Mouse (Mus musculus) layer of hippocampus, postnatal 36 days (tissue): ENCODE measurements around the gene Rb1. TPM values are rescaled to one million over a fixed set of nuclear protein-coding genes. Genes with fewer than 3 reads are reported as not detected.

Source experiments
- DNase-seq, 2 experiments: peaks; one replicate each; pipeline ENCODE4 v3.0.0; 2022
- total RNA-seq, 2 experiments: library from RNA; stranded (reverse); gene quantifications; 2 replicates each; pipeline ENCODE4 v1.2.3; 2021

Rb1 gene
- total RNA-seq, 2 experiments from 2014 or later: 39.2 to 43.2 TPM

DNA sequence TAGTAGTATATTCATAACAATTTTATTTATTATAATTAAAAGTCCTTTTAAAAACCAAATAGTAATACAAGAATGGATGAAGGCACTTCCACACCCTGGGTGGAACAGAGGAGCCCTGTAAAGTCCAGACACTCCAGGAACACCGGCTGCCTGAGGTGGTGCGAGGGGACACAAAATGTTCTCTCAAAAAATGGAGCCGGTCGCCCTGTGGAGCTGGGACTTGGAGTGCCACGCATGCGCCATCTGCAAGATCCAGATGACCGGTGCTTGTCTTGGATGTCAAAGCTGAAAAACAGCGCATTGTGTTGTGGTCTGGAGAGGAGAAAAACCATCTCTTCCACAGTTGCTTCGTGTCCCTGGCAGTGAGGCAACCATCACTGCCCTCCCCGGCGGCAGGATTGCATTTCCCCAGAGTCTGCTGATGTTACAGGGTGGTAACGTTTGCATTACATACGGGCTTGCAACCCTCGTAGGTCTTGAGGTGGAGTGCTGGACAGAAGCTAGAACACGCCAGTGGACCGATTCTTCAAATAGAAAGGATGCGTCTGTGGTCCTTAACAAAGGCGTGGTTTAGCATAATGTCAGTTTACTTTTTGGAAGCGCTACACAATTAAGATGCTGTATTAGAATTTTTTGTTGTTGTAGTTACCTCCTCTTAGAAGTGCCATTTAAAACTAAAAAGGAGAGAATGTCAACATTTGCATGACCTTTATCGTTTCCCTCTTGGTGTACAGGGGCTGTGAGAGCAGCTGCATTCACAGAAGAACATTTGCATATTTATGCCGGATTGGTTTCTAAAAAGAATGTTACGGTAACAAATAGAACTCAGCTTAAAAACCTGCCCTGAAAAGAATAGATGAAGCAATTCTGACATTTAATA, 9.5 kb upstream of the Rb1 start:
- peak; percentile 16 to 17 for DNase-seq

DNA sequence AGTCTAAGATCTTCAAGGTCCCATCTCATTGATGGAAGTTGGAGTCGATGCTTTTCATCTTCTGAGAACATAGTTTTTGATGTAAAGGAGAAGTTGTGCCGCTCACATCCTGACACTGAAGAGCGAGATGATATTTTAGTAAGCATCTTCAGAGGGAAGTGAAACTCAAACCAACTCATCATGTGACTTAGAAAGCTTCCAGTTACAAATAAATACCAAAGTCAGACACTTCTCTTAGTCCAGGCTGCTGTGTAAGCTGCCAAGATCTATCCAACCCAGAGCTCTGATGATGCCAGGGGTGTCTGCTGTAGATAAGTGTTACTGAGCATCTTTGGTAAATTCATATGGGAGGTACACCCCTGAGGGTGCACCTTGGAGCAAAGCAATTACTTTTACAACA, 8.3 kb upstream of the Rb1 start:
- no peak for DNase-seq

DNA sequence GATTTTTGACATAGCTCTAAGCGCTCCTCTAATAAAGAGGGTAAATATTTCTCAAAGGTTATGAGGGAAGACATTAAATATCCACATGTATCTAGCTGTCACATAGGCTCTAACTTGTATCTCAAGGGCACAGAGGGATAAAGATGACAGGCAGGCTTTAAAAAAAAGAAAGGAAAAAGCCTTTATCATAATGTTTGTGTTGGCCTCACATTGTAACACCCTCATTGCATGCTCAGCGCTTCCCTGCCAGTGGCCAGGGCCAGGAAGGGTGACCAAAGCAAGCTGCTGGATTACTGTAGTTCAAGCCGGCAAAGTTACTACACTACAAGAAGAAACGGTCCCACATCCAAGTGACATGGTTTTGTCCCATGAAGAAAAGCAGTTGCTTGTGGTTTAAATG, 5.8 kb upstream of the Rb1 start:
- no peak for DNase-seq

DNA sequence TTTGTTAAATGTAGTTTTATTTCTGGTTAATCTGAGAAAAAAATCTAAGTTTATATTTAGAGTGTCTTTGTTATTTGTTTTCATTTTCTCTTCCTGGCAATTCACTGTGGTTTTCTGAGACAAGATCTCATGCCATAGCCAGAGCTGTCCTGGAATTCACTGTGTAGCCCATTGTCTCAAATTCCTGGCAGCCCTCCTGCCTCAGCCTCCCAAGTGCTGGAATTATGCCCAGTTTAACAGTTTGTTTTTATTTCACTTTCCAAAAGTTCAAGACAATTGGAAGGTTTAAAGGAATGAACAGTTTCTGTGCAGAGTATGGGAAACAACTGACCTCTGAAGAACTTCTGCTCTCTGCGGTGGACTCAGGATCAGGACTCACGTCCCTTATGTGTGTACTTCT, 4.2 kb upstream of the Rb1 start:
- no peak for DNase-seq

DNA sequence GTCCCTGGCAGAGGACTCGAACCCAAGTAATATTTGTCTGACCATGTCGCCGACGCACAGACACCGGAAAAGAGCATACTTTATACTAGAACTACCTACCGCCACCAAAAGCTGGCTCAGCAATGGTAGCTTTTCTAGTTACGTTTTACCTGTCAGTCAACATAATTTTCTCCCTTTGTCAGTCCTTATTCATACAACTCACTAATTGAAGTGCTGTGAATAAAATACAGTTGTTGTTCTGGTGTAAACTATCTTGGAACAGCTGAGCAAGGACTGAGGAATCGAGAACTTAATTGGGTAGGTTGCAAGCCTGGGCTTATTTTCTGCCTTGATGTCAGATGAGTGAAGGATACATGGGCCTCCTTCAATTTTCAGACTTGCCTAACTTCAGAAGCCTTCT, 889 bp upstream of the Rb1 start:
- no peak for DNase-seq

DNA sequence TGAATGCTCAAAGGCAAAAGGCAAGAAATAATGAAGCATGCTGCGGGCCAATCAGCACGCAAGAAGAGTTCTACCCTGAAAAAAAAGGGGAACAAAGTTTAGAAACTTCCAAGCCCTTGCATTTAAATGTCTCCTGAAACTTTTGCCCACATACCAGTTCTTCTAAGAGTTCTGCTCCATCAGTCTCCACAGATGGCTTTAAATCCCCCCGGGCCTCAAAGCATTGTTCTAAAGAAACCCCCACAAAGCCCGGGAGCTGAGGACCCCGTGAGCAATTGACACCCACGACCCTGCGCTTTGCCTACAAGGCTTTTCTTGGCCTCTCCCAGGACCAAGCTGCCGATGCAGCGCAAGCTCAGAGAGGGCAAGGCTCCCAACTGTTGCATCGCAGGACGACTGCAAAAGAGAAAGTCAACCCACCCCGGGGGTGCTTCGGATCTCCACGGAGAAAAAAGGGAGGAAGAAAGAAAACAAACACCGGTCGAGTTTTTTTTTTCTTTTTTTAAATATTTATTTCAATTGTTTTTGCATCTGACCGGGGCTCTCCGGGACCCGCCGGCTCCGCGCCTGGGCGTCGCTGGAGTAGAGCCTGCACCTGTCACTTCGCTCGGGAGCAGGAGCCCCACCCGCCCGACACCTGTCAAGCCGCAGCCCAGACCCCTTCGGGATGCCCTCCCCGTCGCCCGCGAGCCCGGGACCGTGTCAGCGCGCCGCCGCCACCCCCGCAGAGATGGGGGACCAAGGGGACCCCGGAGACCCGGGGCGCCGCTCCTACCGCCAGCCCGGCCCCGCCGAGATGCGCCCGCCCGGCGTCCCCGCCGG, 777 bp downstream of the Rb1 start:
- DNase-seq: peak; percentile 39 to 57

DNA sequence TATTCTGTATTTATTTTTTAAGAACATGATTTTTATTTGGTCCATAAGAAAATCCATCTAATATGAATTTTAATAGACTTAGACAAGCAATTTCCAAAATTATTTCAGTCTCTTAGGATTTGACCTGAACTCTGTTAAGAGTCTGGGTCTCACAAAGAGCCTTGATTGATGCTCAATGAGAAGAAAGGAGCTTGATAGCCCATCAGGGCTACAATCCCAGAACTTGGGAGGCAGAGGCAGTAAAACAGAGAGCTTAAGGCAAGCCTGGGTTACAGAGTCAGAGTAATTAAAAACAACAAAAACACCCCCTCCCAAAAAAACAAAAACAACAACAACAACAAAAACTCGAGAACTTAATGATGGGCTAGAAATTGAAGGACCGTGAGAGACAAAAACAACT, 1.7 kb downstream of the Rb1 start:
- DNase-seq: no peak

DNA sequence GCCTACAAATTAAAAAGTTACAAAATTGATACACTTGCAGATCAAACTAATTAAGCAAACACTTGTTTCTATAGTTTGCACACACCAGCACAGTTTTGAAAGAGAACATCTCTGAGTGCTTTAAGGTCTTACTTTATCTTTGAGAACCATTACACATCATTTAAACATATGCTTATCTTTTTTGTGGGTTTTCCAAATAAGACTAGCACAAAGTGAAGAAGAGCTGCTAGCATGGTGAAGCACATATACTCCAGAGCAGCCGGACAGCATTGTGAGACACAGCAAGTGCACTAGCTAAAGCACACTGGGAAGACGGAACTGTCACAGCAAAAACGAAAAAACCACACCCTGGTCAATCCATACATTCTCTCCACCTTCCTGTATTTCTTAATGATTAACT, 3.5 kb downstream of the Rb1 start:
- DNase-seq: no peak

DNA sequence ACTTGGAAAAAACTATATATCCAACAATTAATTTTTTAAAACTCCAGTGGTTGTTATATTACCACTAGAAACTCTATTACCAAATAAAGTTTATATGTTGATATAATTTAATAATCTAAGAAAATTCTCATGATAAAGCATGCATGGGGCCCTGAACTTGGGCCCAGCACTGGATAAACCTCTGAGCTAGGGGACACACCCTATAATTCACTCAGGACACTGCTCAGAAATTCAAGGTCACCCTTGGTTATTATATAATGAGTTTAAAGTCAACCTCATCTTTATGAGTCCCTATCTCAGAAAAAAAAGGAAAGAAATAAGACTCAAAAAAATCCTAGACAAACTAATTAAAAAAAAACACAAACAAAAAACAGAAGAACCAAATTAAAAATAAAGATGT, 8.7 kb downstream of the Rb1 start:
- no peak for DNase-seq

DNA sequence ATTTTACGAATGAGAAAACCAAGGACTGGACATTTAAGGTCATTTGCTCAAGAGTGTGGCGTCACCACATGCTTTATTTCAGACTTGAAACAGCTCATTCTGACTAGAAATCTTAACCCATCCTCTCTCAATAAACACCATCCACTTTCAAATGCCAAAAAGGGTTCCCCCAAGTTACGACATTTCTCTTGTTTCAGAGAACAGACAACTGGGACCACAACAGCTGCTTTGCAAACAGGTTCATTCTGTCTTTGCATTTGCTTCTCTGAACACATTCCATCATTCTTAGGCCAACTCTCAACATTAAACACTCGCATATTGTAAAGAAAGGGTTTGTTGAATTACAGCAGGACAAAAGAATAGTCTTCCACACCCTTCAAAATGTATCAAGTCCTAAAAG, 11.8 kb downstream of the Rb1 start:
- DNase-seq: no peak

DNA sequence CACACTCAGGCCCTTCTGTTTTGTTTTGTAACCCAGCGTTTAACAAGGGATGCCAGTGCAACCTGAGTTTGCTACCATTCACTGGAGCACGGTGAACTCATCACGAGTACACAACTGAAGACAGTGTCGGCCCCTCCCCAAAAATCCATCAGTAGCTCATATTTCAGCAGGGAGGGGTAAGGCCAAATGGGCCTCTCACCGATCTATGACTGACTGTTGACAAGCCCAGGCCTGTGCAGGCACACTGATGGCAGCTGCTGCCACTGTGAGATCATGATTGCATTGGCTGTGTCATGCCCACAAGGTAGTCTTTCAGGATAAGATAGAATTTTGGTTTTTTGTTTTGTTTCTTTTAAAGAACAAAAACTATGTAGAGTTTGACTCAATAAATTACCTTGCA, 12.2 kb downstream of the Rb1 start:
- no peak for DNase-seq

DNA sequence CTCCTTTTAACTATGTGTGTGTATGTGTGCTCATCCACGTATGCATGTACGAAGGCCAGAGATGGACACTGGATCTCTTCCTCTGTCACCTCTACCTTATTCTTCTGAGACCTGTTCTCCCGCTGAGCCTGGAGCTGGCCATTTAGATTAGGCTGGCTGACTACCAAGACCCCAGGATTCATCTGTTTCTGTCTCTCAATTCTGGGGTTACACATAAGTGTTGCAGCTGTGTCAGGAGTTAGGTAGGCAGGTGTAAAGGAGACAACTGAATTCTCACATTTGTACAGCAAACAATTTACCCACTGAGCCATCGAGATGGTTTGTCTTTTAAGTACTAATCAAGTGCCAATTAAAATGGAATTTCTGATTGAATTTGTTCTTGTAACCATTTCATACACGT, 12.7 kb downstream of the Rb1 start:
- DNase-seq: no peak

DNA sequence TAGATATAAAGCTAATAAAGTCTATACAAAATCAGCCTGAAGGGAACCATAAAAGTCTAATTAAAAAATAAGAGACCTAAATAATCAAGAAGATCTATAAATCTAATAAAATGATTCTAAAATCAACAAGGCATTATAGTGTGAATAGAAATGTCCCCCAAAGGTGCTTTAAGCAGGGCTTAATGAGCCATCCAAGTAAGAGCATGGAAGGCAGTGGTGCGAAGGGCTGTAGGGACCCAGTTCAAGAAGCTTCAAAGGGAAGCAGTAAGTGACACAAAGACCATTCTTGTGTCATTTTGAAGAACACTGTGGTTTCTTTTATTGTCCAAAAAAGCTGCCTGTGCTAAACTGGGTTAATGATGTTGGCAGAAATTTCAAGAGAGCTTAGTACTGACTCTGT, 18.1 kb downstream of the Rb1 start:
- DNase-seq: no peak

DNA sequence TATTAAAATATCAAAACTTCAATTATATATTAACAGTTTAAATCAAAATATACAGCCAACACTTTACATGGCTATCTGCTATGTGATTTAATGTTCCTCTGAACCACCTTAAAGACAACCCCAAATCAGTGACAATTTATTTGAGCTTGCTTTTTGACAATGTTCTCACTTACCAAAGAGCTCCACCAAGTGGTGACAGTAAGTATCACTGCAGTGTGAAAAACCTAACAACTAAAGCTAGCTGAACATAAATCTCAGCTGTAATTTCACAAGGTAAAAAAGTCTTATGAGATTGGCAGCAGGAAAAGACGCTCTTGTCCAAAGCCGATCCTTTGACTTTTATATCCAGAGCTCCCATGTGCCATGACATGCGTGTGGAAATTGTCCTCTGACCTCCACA, 22.4 kb downstream of the Rb1 start:
- peak in 1 of 2 experiments; percentile 34 for DNase-seq

DNA sequence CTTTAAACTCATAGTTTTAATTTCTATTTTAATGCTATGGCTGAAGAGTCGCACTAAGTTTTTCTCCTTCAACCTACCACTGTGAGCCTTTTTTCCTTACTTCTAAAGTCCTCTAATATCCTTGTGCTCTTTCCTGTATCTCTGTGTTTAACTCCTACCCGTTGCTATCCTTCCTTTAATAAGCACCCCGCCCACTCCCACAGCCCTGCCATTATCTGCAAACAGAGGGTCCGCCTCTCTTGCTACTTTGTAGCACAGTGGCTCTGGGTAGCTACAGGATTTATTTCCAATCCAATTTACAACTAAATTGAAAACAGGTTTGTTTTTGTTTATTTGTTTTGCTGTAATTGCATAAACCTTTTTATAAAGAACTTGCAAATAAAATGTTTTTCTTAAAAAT, 23.8 kb downstream of the Rb1 start:
- DNase-seq: no peak

DNA sequence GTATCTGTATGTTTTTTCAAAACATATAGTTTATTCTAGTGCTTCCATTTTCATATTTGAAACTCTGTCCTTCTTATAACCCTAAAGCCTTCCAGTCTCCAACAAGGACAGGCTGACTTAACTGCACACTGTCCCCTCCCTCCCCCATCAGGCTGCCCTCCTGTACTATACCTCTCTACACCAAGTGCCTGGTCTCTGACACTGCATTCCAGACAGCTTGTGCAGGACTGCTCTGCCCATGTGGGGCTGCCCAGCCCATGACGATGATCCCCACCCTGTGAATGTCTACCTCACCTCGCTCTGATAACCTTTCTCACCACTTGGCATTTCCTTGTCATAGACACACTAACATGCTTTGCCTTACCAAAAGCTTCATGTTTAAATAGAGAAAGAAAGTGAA, 30.1 kb downstream of the Rb1 start:
- DNase-seq: no peak

DNA sequence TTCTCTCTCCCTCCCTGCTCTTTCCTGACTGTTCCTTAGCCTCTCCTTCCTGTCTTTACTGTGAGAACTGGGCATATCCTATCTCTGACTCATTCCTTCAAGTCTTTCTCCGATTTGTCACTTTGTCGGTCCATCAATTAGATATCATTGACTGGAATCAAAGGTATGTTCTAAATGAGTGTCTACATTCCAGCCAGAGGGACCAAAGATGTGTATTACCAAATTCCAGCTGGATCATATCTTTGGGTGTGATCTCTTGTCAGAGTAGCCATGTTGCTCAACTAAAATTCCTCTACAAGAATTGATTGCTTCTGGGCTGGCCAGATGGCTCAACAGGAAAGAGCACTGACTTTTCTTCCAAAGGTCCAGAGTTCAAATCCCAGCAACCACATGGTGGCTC, 32.0 kb downstream of the Rb1 start:
- DNase-seq: no peak

DNA sequence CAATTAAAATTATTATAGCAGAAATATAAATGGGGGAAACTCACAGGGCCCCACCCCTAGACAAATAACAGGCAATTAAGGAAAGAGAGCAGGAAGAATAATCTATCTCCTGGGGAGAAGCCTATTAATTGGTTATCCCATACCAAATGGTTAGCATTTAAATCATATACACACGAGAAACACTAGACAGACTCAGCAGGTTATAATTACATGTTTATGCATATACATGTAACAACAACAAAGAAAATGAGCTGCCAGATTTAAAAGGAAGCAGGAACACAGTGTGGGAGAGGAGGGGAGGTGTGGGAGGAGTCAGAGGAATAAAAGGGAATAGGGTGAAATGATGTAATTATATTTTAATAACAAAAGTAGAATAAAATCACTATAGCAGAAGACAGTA, 33.2 kb downstream of the Rb1 start:
- DNase-seq: no peak

DNA sequence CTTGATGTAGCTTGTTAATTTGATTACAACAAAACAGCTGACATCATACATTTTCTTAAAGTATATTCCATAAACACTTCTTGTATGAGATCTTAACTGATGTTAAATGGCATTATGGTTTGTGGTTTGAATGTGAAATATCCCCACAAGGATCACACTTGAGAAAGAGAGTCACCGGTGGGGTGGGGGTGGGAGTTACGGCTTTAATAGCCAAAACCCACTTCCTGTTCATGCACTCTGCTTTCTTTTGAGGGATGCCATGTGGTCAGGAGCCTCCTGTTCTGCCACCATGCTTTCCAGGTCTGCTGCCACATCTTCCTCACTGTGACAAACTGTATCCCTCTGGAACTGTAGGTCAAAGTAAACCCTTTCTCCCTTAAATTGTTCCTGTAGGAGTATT, 35.7 kb downstream of the Rb1 start:
- DNase-seq: no peak

DNA sequence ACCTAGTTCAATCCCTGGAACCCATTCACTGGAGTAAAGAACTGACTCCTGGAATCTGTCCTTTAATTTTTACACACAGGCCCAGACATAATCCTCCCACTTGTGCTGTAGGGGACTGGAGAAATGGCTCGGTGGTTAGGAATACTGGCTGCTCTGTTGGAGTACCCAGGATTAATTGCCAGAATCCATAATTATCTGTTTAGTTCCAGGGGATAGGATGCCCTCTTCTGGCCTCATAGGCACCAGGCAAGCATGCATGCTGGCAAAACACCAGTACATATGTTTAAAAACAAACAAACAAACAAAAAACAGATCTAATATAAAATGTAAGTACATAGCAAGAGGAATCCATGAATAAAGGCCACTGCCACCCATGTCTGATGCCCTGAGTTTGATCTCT, 44.6 kb downstream of the Rb1 start:
- peak in 1 of 2 experiments; percentile 14 for DNase-seq

DNA sequence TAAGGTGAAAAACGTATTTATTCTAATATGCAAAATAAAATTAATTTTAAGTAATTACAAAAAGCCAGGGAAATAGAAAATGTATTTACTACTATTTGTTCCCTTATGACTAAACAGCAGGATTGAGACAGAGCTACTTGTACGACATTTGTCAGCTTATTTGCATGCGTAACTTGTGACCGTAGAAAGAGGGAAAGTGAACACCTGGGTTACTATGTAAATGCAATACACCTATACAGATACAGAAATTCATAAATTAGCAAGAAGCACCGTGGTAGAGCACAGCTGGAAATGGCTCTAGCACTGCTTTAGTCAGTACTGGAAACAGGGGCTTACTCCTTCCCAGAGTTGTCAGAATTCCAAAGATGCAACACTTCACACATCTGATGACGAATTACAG, 46.5 kb downstream of the Rb1 start:
- no peak for DNase-seq

DNA sequence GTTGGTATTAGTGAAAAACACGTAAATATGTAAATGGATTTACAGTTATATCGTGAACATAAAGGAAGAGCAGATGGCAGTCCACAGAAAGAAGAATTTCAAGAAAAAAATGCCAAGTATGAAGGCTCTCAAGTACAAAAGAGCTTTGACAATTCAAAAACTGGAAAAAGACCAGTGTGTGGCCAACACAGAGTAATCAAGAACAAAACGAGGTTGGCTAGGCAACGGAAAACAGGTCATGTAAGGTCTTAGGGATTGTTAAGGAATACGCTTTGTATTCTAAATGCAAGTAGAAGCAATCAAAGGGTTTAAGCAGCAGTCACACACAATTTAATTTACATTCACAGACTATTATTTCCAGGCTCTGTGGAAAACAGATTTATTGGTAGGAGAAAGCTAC, 53.8 kb downstream of the Rb1 start:
- no peak for DNase-seq

DNA sequence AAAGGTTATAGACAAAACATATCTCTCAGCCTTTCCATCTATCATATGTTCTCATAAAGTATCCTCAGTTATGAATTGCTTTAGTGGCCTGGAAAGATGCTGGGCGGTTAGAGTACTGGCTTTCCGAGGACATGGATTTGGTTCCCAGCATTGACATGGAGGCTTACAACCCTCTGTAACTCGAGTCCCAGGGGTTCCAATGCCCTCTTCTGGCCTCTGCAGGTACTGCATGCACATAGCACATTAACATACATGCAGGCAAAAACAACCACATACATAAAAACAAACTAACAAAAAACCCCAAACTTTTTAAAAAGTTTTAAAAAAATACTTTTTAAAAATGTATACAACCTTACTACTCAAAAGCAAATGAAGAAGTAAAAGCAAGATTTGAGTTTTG, 59.5 kb downstream of the Rb1 start:
- no peak for DNase-seq

DNA sequence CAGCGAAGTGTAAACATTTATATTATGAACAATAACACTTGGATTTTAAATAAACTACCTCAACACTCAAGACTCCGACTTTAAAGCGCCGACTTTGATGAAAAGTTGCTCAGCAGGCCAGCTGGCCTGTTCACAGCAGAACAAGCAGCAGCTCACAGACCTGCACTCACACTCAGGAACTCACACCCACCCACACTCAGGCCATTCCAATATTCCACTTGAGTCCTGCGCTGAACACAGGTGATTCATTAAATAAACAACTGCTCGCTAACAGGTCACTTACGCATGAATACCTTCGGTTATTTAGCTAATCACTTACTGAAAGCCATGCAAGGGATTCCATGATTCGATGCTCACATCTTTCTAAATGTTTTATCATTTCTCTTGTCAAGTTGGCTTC, 63.4 kb downstream of the Rb1 start:
- DNase-seq: no peak
